Mouse (Mus musculus): Measurements from ENCODE around the gene Pdzrn3. TPM values are rescaled to one million over a fixed set of nuclear protein-coding genes. Genes with fewer than 3 reads are reported as not detected.

The Pdzrn3 gene
- polyA plus RNA-seq, 1 experiment from 2014 or later = 16.5 TPM

GRCm38 (mm10) chr6:101194386-101194925 is 183.2 kb downstream of the Pdzrn3 start:
- Histone ChIP-seq H3K27ac (ENCODE audit: low read depth, low read length) (no peak overlapping the region), H3K9me3 (replicated peaks; ENCODE audit: control insufficient read depth, low read length) (no peaks in the 10 kb centered on the region), H3K27me3 (replicated peaks; ENCODE audit: control insufficient read depth, insufficient read depth, low read length) (no peaks in the 10 kb centered on the region), H3K36me3 (ENCODE audit: control insufficient read depth, insufficient read depth, low read length) (no peaks in the 10 kb centered on the region), H3K9ac (ENCODE audit: low read length) (no peak overlapping the region), H3K4me1 (ENCODE audit: control insufficient read depth, insufficient read depth, low read length) (peaks cover 12% of the 10 kb centered on the region), H3K4me2 (ENCODE audit: low read length) (no peak overlapping the region), H3K4me3 (ENCODE audit: low read depth, low read length) (no peak overlapping the region)
- ATAC-seq (no peak), DNase-seq (ENCODE audit: low spot score) (peak; percentile 29)
- WGBS = 18% methylated on average over 8 of the region's 8 CpGs

GRCm38 (mm10) chr6:101191576-101191975 is 186.1 kb downstream of the Pdzrn3 start:
- ATAC-seq (no peak), DNase-seq (ENCODE audit: low spot score) (no peak)
- 95% methylated on average over 5 of the region's 5 CpGs for WGBS
- no peak overlapping the region for H3K4me3 ChIP-seq (ENCODE audit: low read depth, low read length)
- no peaks in the 10 kb centered on the region for H3K9me3 ChIP-seq (replicated peaks; ENCODE audit: control insufficient read depth, low read length)
- no peaks in the 10 kb centered on the region for H3K27me3 ChIP-seq (replicated peaks; ENCODE audit: control insufficient read depth, insufficient read depth, low read length)
- H3K27ac ChIP-seq (ENCODE audit: low read depth, low read length) = no peak overlapping the region
- H3K4me1 ChIP-seq (ENCODE audit: control insufficient read depth, insufficient read depth, low read length) = no peaks in the 10 kb centered on the region
- no peaks in the 10 kb centered on the region for H3K36me3 ChIP-seq (ENCODE audit: control insufficient read depth, insufficient read depth, low read length)
- H3K9ac ChIP-seq (ENCODE audit: low read length) = no peak overlapping the region
- H3K4me2 ChIP-seq (ENCODE audit: low read length) = no peak overlapping the region

DNA sequence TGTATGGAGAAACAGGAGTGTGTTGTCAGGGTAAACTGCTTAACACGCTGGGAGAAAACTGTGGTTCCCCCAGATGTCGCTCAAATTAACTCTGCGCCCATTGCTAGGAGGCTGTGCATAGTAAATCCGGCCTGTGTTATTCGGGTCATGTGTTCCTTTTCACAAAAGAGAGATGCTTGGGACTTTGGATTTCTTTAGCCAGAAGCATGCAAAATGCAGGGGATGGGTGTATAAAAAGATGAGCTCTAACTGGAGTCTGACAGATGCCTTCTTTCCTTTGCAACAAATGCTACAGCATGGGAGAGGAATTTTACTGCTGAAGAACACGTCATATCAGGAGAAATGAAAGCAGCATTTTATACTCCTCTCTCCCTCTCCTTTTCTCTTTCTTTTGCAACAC is 190.4 kb downstream of the Pdzrn3 start:
- Histone ChIP-seq H3K36me3 (ENCODE audit: control insufficient read depth, insufficient read depth, low read length) (no peaks in the 10 kb centered on the region), H3K9me3 (replicated peaks; ENCODE audit: control insufficient read depth, low read length) (no peaks in the 10 kb centered on the region), H3K9ac (ENCODE audit: low read length) (no peak overlapping the region), H3K4me2 (ENCODE audit: low read length) (no peak overlapping the region), H3K4me1 (ENCODE audit: control insufficient read depth, insufficient read depth, low read length) (no peaks in the 10 kb centered on the region), H3K27me3 (replicated peaks; ENCODE audit: control insufficient read depth, insufficient read depth, low read length) (no peaks in the 10 kb centered on the region), H3K4me3 (ENCODE audit: low read depth, low read length) (no peak overlapping the region), H3K27ac (ENCODE audit: low read depth, low read length) (no peak overlapping the region)
- DNase-seq (ENCODE audit: low spot score) (no peak), ATAC-seq (no peak)
- 74% methylated on average over 6 of the region's 6 CpGs for WGBS

DNA sequence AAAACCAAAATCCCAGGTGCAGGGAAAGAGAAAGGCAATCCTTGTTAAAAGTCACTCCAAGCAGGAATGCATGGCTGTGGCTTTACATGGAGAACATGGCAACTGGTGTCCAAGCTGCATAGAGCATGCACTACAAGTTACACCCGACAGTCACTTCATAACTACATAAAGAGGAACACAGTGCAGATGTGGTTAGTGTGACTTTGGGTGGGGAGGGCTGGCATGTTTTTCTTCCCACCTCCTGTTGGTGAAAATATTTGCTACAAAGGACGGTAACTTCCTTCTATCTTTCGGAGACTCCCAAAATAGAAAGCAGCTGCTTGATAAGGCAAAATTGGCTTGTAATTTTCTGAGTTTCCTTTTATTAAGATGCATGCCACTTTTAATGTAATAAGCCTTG is 190.8 kb downstream of the Pdzrn3 start:
- Histone ChIP-seq H3K4me1 (ENCODE audit: control insufficient read depth, insufficient read depth, low read length) (no peaks in the 10 kb centered on the region), H3K27me3 (replicated peaks; ENCODE audit: control insufficient read depth, insufficient read depth, low read length) (no peaks in the 10 kb centered on the region), H3K4me3 (ENCODE audit: low read depth, low read length) (no peak overlapping the region), H3K36me3 (ENCODE audit: control insufficient read depth, insufficient read depth, low read length) (no peaks in the 10 kb centered on the region), H3K4me2 (ENCODE audit: low read length) (no peak overlapping the region), H3K9ac (ENCODE audit: low read length) (no peak overlapping the region), H3K27ac (ENCODE audit: low read depth, low read length) (no peak overlapping the region), H3K9me3 (replicated peaks; ENCODE audit: control insufficient read depth, low read length) (no peaks in the 10 kb centered on the region)
- WGBS = 87% methylated on average over 3 of the region's 3 CpGs
- ATAC-seq (no peak), DNase-seq (ENCODE audit: low spot score) (no peak)

DNA sequence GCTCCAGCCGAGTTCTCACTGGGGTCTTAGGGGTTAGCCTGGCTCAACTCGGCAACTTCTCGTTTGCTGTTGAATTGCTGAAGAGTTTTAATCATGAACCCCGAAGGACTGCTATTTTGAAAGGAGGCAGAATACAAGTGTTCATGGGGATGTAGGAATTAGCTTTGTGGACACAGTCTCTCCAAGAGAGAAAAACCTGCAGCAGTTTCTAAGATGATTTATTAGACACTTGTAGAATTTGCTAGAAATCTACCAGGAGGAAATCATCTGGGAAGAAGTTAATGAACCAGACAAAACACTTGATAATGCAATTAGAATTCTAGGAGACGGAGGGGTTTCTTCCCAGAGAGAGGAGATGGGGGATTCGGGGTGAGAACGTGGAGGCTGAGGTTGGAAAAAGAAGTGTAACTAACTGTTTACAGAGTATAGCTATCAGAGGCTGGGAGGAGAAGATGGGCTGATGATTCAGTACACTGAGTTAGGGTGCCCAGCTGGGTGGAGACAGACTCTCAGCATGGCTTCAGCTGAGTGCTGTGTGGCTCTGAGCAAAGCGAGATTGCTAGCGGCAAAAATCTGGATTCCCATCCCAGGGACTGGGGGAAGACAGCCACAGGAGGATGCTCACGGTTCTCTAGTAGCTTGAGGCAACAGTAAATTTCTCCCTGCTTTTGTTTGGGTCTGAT is 193.5 kb downstream of the Pdzrn3 start:
- 58% methylated on average over 10 of the region's 10 CpGs for WGBS

GRCm38 (mm10) chr6:101170699-101171098 is 207.0 kb downstream of the Pdzrn3 start:
- no peak overlapping the region for H3K4me3 ChIP-seq (ENCODE audit: low read depth, low read length)
- H3K36me3 ChIP-seq (ENCODE audit: control insufficient read depth, insufficient read depth, low read length) = no peaks in the 10 kb centered on the region
- H3K4me1 ChIP-seq (ENCODE audit: control insufficient read depth, insufficient read depth, low read length) = no peaks in the 10 kb centered on the region
- WGBS = 44% methylated on average over 7 of the region's 7 CpGs
- no peaks in the 10 kb centered on the region for H3K9me3 ChIP-seq (replicated peaks; ENCODE audit: control insufficient read depth, low read length)
- H3K9ac ChIP-seq (ENCODE audit: low read length) = no peak overlapping the region
- H3K27me3 ChIP-seq (replicated peaks; ENCODE audit: control insufficient read depth, insufficient read depth, low read length) = no peaks in the 10 kb centered on the region
- DNase-seq (ENCODE audit: low spot score) (no peak), ATAC-seq (no peak)
- H3K4me2 ChIP-seq (ENCODE audit: low read length) = no peak overlapping the region
- no peak overlapping the region for H3K27ac ChIP-seq (ENCODE audit: low read depth, low read length)

More for the DNA sequence above, 193.5 kb downstream of the Pdzrn3 start:
- Histone ChIP-seq H3K9ac (ENCODE audit: low read length) (no peak overlapping the region), H3K9me3 (replicated peaks; ENCODE audit: control insufficient read depth, low read length) (no peaks in the 10 kb centered on the region), H3K4me2 (ENCODE audit: low read length) (no peak overlapping the region), H3K27ac (ENCODE audit: low read depth, low read length) (no peak overlapping the region), H3K4me1 (ENCODE audit: control insufficient read depth, insufficient read depth, low read length) (no peaks in the 10 kb centered on the region), H3K4me3 (ENCODE audit: low read depth, low read length) (no peak overlapping the region), H3K27me3 (replicated peaks; ENCODE audit: control insufficient read depth, insufficient read depth, low read length) (no peaks in the 10 kb centered on the region), H3K36me3 (ENCODE audit: control insufficient read depth, insufficient read depth, low read length) (no peaks in the 10 kb centered on the region)
- ATAC-seq = no peak
- no peak for DNase-seq (ENCODE audit: low spot score)

DNA sequence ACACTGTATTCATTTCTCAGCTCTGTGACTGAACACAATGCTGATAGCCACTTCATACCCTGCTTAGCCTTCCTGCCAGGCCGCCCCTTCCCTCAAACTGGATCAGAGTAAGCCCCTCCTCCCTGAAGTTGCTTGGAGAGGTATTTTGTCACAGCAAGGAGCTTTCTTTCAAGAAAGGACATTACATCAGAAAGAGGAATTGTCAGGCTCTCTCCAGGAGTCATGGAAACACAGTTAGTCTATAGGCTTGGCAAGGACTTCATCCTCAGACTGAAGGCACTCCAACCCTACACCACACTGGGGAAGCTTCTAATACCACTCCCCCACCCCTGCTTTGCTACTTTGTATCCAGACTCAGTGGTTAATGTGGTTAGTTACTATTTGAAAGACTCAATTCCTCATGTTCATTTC is 224.2 kb downstream of the Pdzrn3 start:
- H3K9me3 ChIP-seq (replicated peaks; ENCODE audit: control insufficient read depth, low read length) = no peaks in the 10 kb centered on the region
- peaks cover 27% of the 10 kb centered on the region for H3K36me3 ChIP-seq (ENCODE audit: control insufficient read depth, insufficient read depth, low read length)
- H3K4me2 ChIP-seq (ENCODE audit: low read length) = no peak overlapping the region
- H3K4me3 ChIP-seq (ENCODE audit: low read depth, low read length) = no peak overlapping the region
- H3K27me3 ChIP-seq (replicated peaks; ENCODE audit: control insufficient read depth, insufficient read depth, low read length) = no peaks in the 10 kb centered on the region
- H3K9ac ChIP-seq (ENCODE audit: low read length) = no peak overlapping the region
- DNase-seq (ENCODE audit: low spot score) = peak; percentile 17
- 17% methylated on average over 1 of the region's 1 CpGs for whole genome bisulfite sequencing
- 0 out of 2 replicates have a peak, but pooled peaks have one; percentile 50 for ATAC-seq
- no peak overlapping the region for H3K27ac ChIP-seq (ENCODE audit: low read depth, low read length)
- 0 out of 2 replicates have a peak, but pooled peaks cover 2% of the 10 kb centered on the region for H3K4me1 ChIP-seq (ENCODE audit: control insufficient read depth, insufficient read depth, low read length)

GRCm38 (mm10) chr6:101135368-101135767 is 242.3 kb downstream of the Pdzrn3 start:
- H3K4me1 ChIP-seq (ENCODE audit: control insufficient read depth, insufficient read depth, low read length) = no peaks in the 10 kb centered on the region
- H3K27me3 ChIP-seq (replicated peaks; ENCODE audit: control insufficient read depth, insufficient read depth, low read length) = no peaks in the 10 kb centered on the region
- H3K9me3 ChIP-seq (replicated peaks; ENCODE audit: control insufficient read depth, low read length) = no peaks in the 10 kb centered on the region
- H3K36me3 ChIP-seq (ENCODE audit: control insufficient read depth, insufficient read depth, low read length) = no peaks in the 10 kb centered on the region
- no peak overlapping the region for H3K9ac ChIP-seq (ENCODE audit: low read length)
- no peak for ATAC-seq
- H3K4me3 ChIP-seq (ENCODE audit: low read depth, low read length) = no peak overlapping the region
- no peak overlapping the region for H3K27ac ChIP-seq (ENCODE audit: low read depth, low read length)
- WGBS = 85% methylated on average over 3 of the region's 3 CpGs
- no peak for DNase-seq (ENCODE audit: low spot score)
- H3K4me2 ChIP-seq (ENCODE audit: low read length) = no peak overlapping the region

DNA sequence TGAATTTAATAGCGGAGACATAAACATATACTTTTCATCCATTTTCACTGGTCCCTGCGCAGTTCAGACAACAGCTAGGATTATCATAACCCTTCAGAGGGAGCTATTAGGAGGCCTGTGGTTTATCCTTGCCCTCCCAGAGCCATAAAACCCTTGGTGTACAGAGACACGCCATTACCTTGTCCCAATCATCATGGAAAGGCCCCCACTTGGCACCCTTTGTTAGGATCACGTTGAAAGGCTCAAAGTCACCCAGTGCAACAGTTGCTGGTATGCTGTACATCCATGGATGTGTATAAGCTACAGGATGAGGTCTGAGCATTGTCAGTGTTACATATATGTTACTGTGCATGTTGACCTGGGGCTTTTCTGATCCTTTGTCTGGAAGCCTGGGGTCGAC is 252.3 kb downstream of the Pdzrn3 start:
- WGBS = 84% methylated on average over 5 of the region's 5 CpGs
- H3K4me1 ChIP-seq (ENCODE audit: control insufficient read depth, insufficient read depth, low read length) = no peaks in the 10 kb centered on the region
- no peak overlapping the region for H3K9ac ChIP-seq (ENCODE audit: low read length)
- ATAC-seq = no peak
- no peak overlapping the region for H3K27ac ChIP-seq (ENCODE audit: low read depth, low read length)
- no peaks in the 10 kb centered on the region for H3K27me3 ChIP-seq (replicated peaks; ENCODE audit: control insufficient read depth, insufficient read depth, low read length)
- no peak overlapping the region for H3K4me2 ChIP-seq (ENCODE audit: low read length)
- no peaks in the 10 kb centered on the region for H3K36me3 ChIP-seq (ENCODE audit: control insufficient read depth, insufficient read depth, low read length)
- no peak for DNase-seq (ENCODE audit: low spot score)
- H3K4me3 ChIP-seq (ENCODE audit: low read depth, low read length) = no peak overlapping the region
- no peaks in the 10 kb centered on the region for H3K9me3 ChIP-seq (replicated peaks; ENCODE audit: control insufficient read depth, low read length)
